ENCODE assay signal across 8 mouse cellular contexts in the genomic region with DNA sequence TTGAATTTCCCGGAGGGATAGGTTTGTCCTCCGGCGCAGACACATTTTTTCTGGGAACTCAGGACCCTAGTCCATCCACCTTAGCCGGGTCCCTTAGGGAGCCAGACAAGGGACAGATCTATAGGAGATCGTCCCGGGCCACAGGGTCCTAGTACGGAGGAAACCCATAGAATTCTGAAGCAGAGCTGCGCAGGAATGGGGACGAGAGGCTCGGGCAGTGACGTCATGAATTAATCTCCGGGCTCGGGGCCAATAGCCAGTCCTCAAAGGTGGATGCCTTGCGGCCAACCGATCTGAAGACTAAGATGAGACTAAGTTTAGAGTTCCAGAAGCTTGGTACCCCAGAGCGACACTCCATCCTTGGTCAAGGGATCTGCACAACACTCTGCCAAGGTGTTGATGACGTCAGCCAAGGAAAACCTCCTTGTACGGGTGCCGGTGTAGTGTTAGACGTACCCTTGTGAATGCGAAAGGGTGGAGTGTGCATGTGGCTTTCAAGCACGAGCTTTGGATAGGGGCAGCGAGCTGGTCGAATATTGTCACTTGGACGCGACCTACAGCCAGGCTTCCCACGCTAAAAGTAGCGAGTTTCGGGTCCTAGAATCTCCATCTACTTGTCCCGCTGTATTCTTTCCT. TPM values are rescaled to one million over a fixed set of nuclear protein-coding genes. Genes with fewer than 3 reads are reported as not detected.
DNase-seq lines count a peak whose midpoint lies in the region; ATAC-seq and TF ChIP-seq lines count a peak whose summit lies in the region.

No protein-coding gene starts in this region.

- H3K4me3 ChIP-seq in brown adipose tissue, adult 24 weeks (ENCODE audit: insufficient read depth, low read depth, low read length), result peak overlapping the region; percentile 74
- peak overlapping the region; percentile 64 for H3K4me3 ChIP-seq in forebrain, embryonic 10.5 days
- H3K4me3 ChIP-seq in heart, embryonic 15.5 days, result peak overlapping the region; percentile 57
- H3K4me3 ChIP-seq in liver, postnatal 0 days (ENCODE audit: low read depth, low read length), result peak overlapping the region; percentile 57
- H3K4me3 ChIP-seq in neural tube, embryonic 15.5 days (replicated peaks), result peak overlapping the region; percentile 52

- peaks cover 12% of the 10 kb centered on the region for H3K4me1 ChIP-seq in brown adipose tissue, adult 24 weeks (ENCODE audit: control insufficient read depth, insufficient read depth, insufficient read length, low read length)
- peaks cover 76% of the 10 kb centered on the region for H3K4me1 ChIP-seq in forebrain, embryonic 10.5 days
- peaks cover 62% of the 10 kb centered on the region for H3K4me1 ChIP-seq in heart, embryonic 15.5 days (replicated peaks)
- peaks cover 54% of the 10 kb centered on the region for H3K4me1 ChIP-seq in liver, postnatal 0 days (ENCODE audit: insufficient read depth)
- peaks cover 26% of the 10 kb centered on the region for H3K4me1 ChIP-seq in neural tube, embryonic 15.5 days

- ATAC-seq in heart, embryonic 15.5 days (replicated peaks; ENCODE audit: insufficient number of reproducible peaks, insufficient read depth, low FRiP score, low read depth), result 0 out of 2 replicates have a peak, but pooled peaks have one; percentile 5
- ATAC-seq in liver, postnatal 0 days, result no peak
- peak; percentile 62 for ATAC-seq in neural tube, embryonic 15.5 days (ENCODE audit: low FRiP score)

- peak overlapping the region; percentile 88 for H3K4me2 ChIP-seq in heart, embryonic 15.5 days
- peak overlapping the region; percentile 86 for H3K4me2 ChIP-seq in liver, postnatal 0 days (ENCODE audit: low read depth, low read length)
- peak overlapping the region; percentile 92 for H3K4me2 ChIP-seq in neural tube, embryonic 15.5 days

- TF ChIP-seq CTCF in liver, postnatal 0 days (IDR thresholded peaks at IDR 0.05; ENCODE audit: low read depth), result no peak

- no peaks in the 10 kb centered on the region for H3K9me3 ChIP-seq in forebrain, embryonic 10.5 days
- no peaks in the 10 kb centered on the region for H3K9me3 ChIP-seq in heart, embryonic 15.5 days (replicated peaks)
- no peaks in the 10 kb centered on the region for H3K9me3 ChIP-seq in liver, postnatal 0 days (ENCODE audit: low read length)
- H3K9me3 ChIP-seq in neural tube, embryonic 15.5 days (replicated peaks), result no peaks in the 10 kb centered on the region

- no peaks in the 10 kb centered on the region for H3K36me3 ChIP-seq in forebrain, embryonic 10.5 days (replicated peaks)
- H3K36me3 ChIP-seq in heart, embryonic 15.5 days, result no peaks in the 10 kb centered on the region
- H3K36me3 ChIP-seq in liver, postnatal 0 days (replicated peaks; ENCODE audit: insufficient read depth, low read length), result 0 out of 2 replicates have a peak, but pooled peaks cover 10% of the 10 kb centered on the region
- H3K36me3 ChIP-seq in neural tube, embryonic 15.5 days, result no peaks in the 10 kb centered on the region

- 3% methylated on average over 30 of the region's 30 CpGs for WGBS in forebrain, embryonic 10.5 days
- WGBS in heart, embryonic 15.5 days, result 3% methylated on average over 30 of the region's 30 CpGs
- WGBS in liver, postnatal 0 days (ENCODE audit: insufficient replicate concordance), result 4% methylated on average over 30 of the region's 30 CpGs
- WGBS in neural tube, embryonic 15.5 days, result 2% methylated on average over 30 of the region's 30 CpGs

- H3K27ac ChIP-seq in brown adipose tissue, adult 24 weeks (replicated peaks; ENCODE audit: low read depth, low read length), result peak overlapping the region; percentile 71
- peak overlapping the region; percentile 64 for H3K27ac ChIP-seq in forebrain, embryonic 10.5 days
- peak overlapping the region; percentile 40 for H3K27ac ChIP-seq in heart, embryonic 15.5 days
- H3K27ac ChIP-seq in liver, postnatal 0 days (ENCODE audit: low read depth), result no peak overlapping the region
- H3K27ac ChIP-seq in neural tube, embryonic 15.5 days (replicated peaks), result no peak overlapping the region

- no peak for TF ChIP-seq EP300 in liver, postnatal 0 days (IDR thresholded peaks at IDR 0.05; ENCODE audit: low read depth)

- peaks cover 90% of the 10 kb centered on the region for H3K27me3 ChIP-seq in forebrain, embryonic 10.5 days (ENCODE audit: poor library complexity, severe bottlenecking)
- no peaks in the 10 kb centered on the region for H3K27me3 ChIP-seq in heart, embryonic 15.5 days
- H3K27me3 ChIP-seq in liver, postnatal 0 days (ENCODE audit: insufficient read depth, low read length), result peaks cover 20% of the 10 kb centered on the region
- peaks cover 50% of the 10 kb centered on the region for H3K27me3 ChIP-seq in neural tube, embryonic 15.5 days (replicated peaks)

- peak; percentile 68 for DNase-seq in MN1 (ENCODE audit: low spot score)
- DNase-seq in forebrain, embryonic 10.5 days (ENCODE audit: extremely low spot score, low spot score), result peak; percentile 51
- DNase-seq in kidney, postnatal 25 days, result peak; percentile 87 to 88
- peak; percentile 59 for DNase-seq in liver, postnatal 0 days
- peak; percentile 65 for DNase-seq in yolk sac, embryonic 10.5 days (ENCODE audit: low spot score)

- peak overlapping the region; percentile 62 for H3K9ac ChIP-seq in heart, embryonic 15.5 days
- H3K9ac ChIP-seq in liver, postnatal 0 days (replicated peaks), result peak overlapping the region; percentile 50
- H3K9ac ChIP-seq in neural tube, embryonic 15.5 days (replicated peaks), result peak overlapping the region; percentile 44

RNA-seq across cellular contexts. Expression of a gene that starts 0.5 kb away (rescaled TPM):
- 95.3 and 183 TPM in 2 replicates for polyA plus RNA-seq in brown adipose tissue, adult 24 weeks (2012; ENCODE audit: insufficient read depth, insufficient read length, missing spikeins)
- 6.6 and 7.5 TPM in 2 replicates for polyA plus RNA-seq in forebrain, embryonic 10.5 days (2016; fragmentation: Nextera tagmentation; extraction: Ambion mirVana)
- polyA plus RNA-seq in heart, embryonic 15.5 days (2015; fragmentation: Nextera tagmentation; extraction: Ambion mirVana), result 18.5 and 23.7 TPM in 2 replicates
- polyA plus RNA-seq in liver, postnatal 0 days (2015; fragmentation: Nextera tagmentation; extraction: Ambion mirVana), result 56.5 and 57.0 TPM in 2 replicates
- 9.3 and 10.4 TPM in 2 replicates for polyA plus RNA-seq in neural tube, embryonic 15.5 days (2015; fragmentation: Nextera tagmentation; extraction: Ambion mirVana)

RNA-seq across cellular contexts. Expression of a gene that starts 0.5 kb away (rescaled TPM):
- 6.1 and 6.2 TPM in 2 replicates for polyA plus RNA-seq in brown adipose tissue, adult 24 weeks (2012; ENCODE audit: insufficient read depth, insufficient read length, missing spikeins)
- polyA plus RNA-seq in forebrain, embryonic 10.5 days (2016; fragmentation: Nextera tagmentation; extraction: Ambion mirVana), result 1.5 and 1.7 TPM in 2 replicates
- polyA plus RNA-seq in heart, embryonic 15.5 days (2015; fragmentation: Nextera tagmentation; extraction: Ambion mirVana), result 11.0 and 11.8 TPM in 2 replicates
- polyA plus RNA-seq in liver, postnatal 0 days (2015; fragmentation: Nextera tagmentation; extraction: Ambion mirVana), result 0.82 and 0.85 TPM in 2 replicates
- 3.2 and 3.4 TPM in 2 replicates for polyA plus RNA-seq in neural tube, embryonic 15.5 days (2015; fragmentation: Nextera tagmentation; extraction: Ambion mirVana)

RNA-seq across cellular contexts. Expression of a gene that starts 14.0 kb away (rescaled TPM):
- polyA plus RNA-seq in brown adipose tissue, adult 24 weeks (2012; ENCODE audit: insufficient read depth, insufficient read length, missing spikeins), result 36.0 and 40.8 TPM in 2 replicates
- 1.8 and 2.0 TPM in 2 replicates for polyA plus RNA-seq in forebrain, embryonic 10.5 days (2016; fragmentation: Nextera tagmentation; extraction: Ambion mirVana)
- polyA plus RNA-seq in heart, embryonic 15.5 days (2015; fragmentation: Nextera tagmentation; extraction: Ambion mirVana), result 2.6 and 3.0 TPM in 2 replicates
- 2.6 and 2.7 TPM in 2 replicates for polyA plus RNA-seq in liver, postnatal 0 days (2015; fragmentation: Nextera tagmentation; extraction: Ambion mirVana)
- 4.3 and 4.5 TPM in 2 replicates for polyA plus RNA-seq in neural tube, embryonic 15.5 days (2015; fragmentation: Nextera tagmentation; extraction: Ambion mirVana)

RNA-seq across cellular contexts. Expression of a gene that starts 30.2 kb away (rescaled TPM):
- polyA plus RNA-seq in brown adipose tissue, adult 24 weeks (2012; ENCODE audit: insufficient read depth, insufficient read length, missing spikeins), result 3.2 and 4.2 TPM in 2 replicates
- polyA plus RNA-seq in forebrain, embryonic 10.5 days (2016; fragmentation: Nextera tagmentation; extraction: Ambion mirVana), result 7.2 and 7.6 TPM in 2 replicates
- 5.5 and 6.4 TPM in 2 replicates for polyA plus RNA-seq in heart, embryonic 15.5 days (2015; fragmentation: Nextera tagmentation; extraction: Ambion mirVana)
- 3.4 and 3.7 TPM in 2 replicates for polyA plus RNA-seq in liver, postnatal 0 days (2015; fragmentation: Nextera tagmentation; extraction: Ambion mirVana)
- 28.4 and 29.0 TPM in 2 replicates for polyA plus RNA-seq in neural tube, embryonic 15.5 days (2015; fragmentation: Nextera tagmentation; extraction: Ambion mirVana)

Comparison
In these comparisons a context has a peak if more than half of its experiments do, and no peak if none do; other contexts are left out.
1. H3K27ac ChIP-seq: peak in brown adipose tissue, adult 24 weeks (single experiment), forebrain, embryonic 10.5 days (single experiment) and heart, embryonic 15.5 days (single experiment); none in liver, postnatal 0 days (single experiment) and neural tube, embryonic 15.5 days (single experiment).
2. Peak in every context shown above with its lines, with median percentiles within 50 percentile points of each other: DNase-seq, H3K4me3 ChIP-seq, H3K4me2 ChIP-seq and H3K9ac ChIP-seq.